Mouse (Mus musculus) limb, embryonic 12.5 days (tissue): ENCODE results near the gene Clybl. TPM values are rescaled to one million over a fixed set of nuclear protein-coding genes. Genes with fewer than 3 reads are reported as not detected.

Source experiments
- ATAC-seq: fragments of 200-750 bp; cut with Nextera tagmentation; 2 replicates; pipeline ENCODE4 v1.8.0; 2017; ENCODE audit warnings: low read depth, moderate TSS enrichment; ENCODE audit not compliant: insufficient number of reproducible peaks, insufficient read depth, low FRiP score, low TSS enrichment
- H3K27ac ChIP-seq: fragments of 300-500 bp; sonication (generic); 2 replicates; pipeline ENCODE4 v1.5.1; 2016; ENCODE audit warnings: mild to moderate bottlenecking, moderate library complexity
- H3K27me3 ChIP-seq: fragments of 300-500 bp; sonication (generic); 2 replicates; pipeline ENCODE4 v1.6.1; 2016; ENCODE audit warnings: mild to moderate bottlenecking, moderate library complexity
- H3K36me3 ChIP-seq: fragments of 300-500 bp; sonication (generic); 2 replicates; pipeline ENCODE4 v1.6.1; 2016; ENCODE audit warnings: mild to moderate bottlenecking, moderate library complexity
- H3K4me1 ChIP-seq: fragments of 300-500 bp; sonication (generic); replicated peaks from 2 replicates; pipeline ENCODE4 v1.6.1; 2016
- H3K4me2 ChIP-seq: fragments of 300-500 bp; sonication (generic); 2 replicates; pipeline ENCODE4 v1.6.1; 2016; ENCODE audit warnings: mild to moderate bottlenecking, moderate library complexity
- H3K4me3 ChIP-seq: fragments of 300-500 bp; sonication (generic); replicated peaks from 2 replicates; pipeline ENCODE4 v1.5.1; 2016; ENCODE audit warnings: mild to moderate bottlenecking
- H3K9ac ChIP-seq: fragments of 300-500 bp; sonication (generic); replicated peaks from 2 replicates; pipeline ENCODE4 v1.6.1; 2016; ENCODE audit warnings: mild to moderate bottlenecking, moderate library complexity
- H3K9me3 ChIP-seq: fragments of 300-500 bp; sonication (generic); 2 replicates; pipeline ENCODE4 v1.6.1; 2016; ENCODE audit warnings: mild to moderate bottlenecking, moderate library complexity
- WGBS: fragments of 180-500 bp; shearing (Covaris S2); methylation state at CpG from one replicate; pipeline ENCODE4 v1.1.7; 2016; 5-methylcytosine and 5-hydroxymethylcytosine counted together
- polyA plus RNA-seq: library from polyadenylated mRNA; unstranded; fragments of >200 nt; fragmentation: Nextera tagmentation; extraction: Ambion mirVana; gene quantifications from 2 replicates; pipeline ENCODE4 v1.2.1, GENCODE M21; 2016

The Clybl gene
- polyA plus RNA-seq, 1 experiment from 2014 or later = 16.8 TPM

GRCm38 (mm10) chr14:122313328-122313727, 131.8 kb downstream of the Clybl start:
- Histone ChIP-seq H3K27ac (no peak overlapping the region), H3K36me3 (no peaks in the 10 kb centered on the region), H3K4me3 (no peak overlapping the region), H3K27me3 (no peaks in the 10 kb centered on the region), H3K4me2 (no peak overlapping the region), H3K9ac (no peak overlapping the region), H3K9me3 (peaks cover 8% of the 10 kb centered on the region), H3K4me1 (no peaks in the 10 kb centered on the region)
- ATAC-seq = no peak
- 90% methylated on average over 4 of the region's 4 CpGs for WGBS

- Histone ChIP-seq H3K27ac (no peak overlapping the region), H3K4me1 (no peaks in the 10 kb centered on the region), H3K27me3 (no peaks in the 10 kb centered on the region; the same call in 1 of the 2 replicates), H3K9me3 (peaks cover 8% of the 10 kb centered on the region), H3K4me3 (no peak overlapping the region), H3K4me2 (no peak overlapping the region), H3K9ac (no peak overlapping the region), H3K36me3 (no peaks in the 10 kb centered on the region)
- ATAC-seq = no peak
- WGBS = 86% methylated on average over 12 of the region's 12 CpGs
Observed at GRCm38 (mm10) chr14:122315743-122316142, 134.2 kb downstream of the Clybl start.

GRCm38 (mm10) chr14:122322136-122322535, 140.6 kb downstream of the Clybl start:
- H3K4me2 ChIP-seq = no peak overlapping the region
- no peak for ATAC-seq
- H3K27ac ChIP-seq = no peak overlapping the region
- no peaks in the 10 kb centered on the region for H3K36me3 ChIP-seq
- H3K27me3 ChIP-seq = peaks cover 3% of the 10 kb centered on the region
- no peaks in the 10 kb centered on the region for H3K4me1 ChIP-seq
- WGBS = 17% methylated on average over 5 of the region's 5 CpGs
- no peak overlapping the region for H3K9ac ChIP-seq
- H3K4me3 ChIP-seq = no peak overlapping the region
- no peaks in the 10 kb centered on the region for H3K9me3 ChIP-seq

GRCm38 (mm10) chr14:122323838-122324458, 142.4 kb downstream of the Clybl start:
- H3K9ac ChIP-seq = no peak overlapping the region
- no peaks in the 10 kb centered on the region for H3K4me1 ChIP-seq
- no peak for ATAC-seq
- WGBS = 73% methylated on average over 9 of the region's 9 CpGs
- H3K36me3 ChIP-seq = no peaks in the 10 kb centered on the region
- H3K27me3 ChIP-seq = peaks cover 9% of the 10 kb centered on the region
- H3K4me2 ChIP-seq = no peak overlapping the region
- H3K9me3 ChIP-seq = no peaks in the 10 kb centered on the region
- no peak overlapping the region for H3K27ac ChIP-seq
- no peak overlapping the region for H3K4me3 ChIP-seq

GRCm38 (mm10) chr14:122330136-122330535, 148.6 kb downstream of the Clybl start:
- H3K4me1 ChIP-seq = peaks cover 4% of the 10 kb centered on the region; the same call in 1 of the 2 replicates
- no peak overlapping the region for H3K9ac ChIP-seq
- H3K27me3 ChIP-seq = peaks cover 15% of the 10 kb centered on the region
- WGBS = 74% methylated on average over 9 of the region's 9 CpGs
- H3K9me3 ChIP-seq = no peaks in the 10 kb centered on the region
- H3K36me3 ChIP-seq = no peaks in the 10 kb centered on the region
- no peak overlapping the region for H3K4me3 ChIP-seq
- no peak overlapping the region for H3K4me2 ChIP-seq
- no peak for ATAC-seq
- H3K27ac ChIP-seq = no peak overlapping the region

GRCm38 (mm10) chr14:122330716-122331115, 149.2 kb downstream of the Clybl start:
- no peak overlapping the region for H3K27ac ChIP-seq
- no peak overlapping the region for H3K9ac ChIP-seq
- peaks cover 4% of the 10 kb centered on the region; the same call in 1 of the 2 replicates for H3K4me1 ChIP-seq
- no peaks in the 10 kb centered on the region for H3K36me3 ChIP-seq
- peaks cover 15% of the 10 kb centered on the region for H3K27me3 ChIP-seq
- H3K4me3 ChIP-seq = no peak overlapping the region
- no peak for ATAC-seq
- H3K9me3 ChIP-seq = no peaks in the 10 kb centered on the region
- WGBS = 92% methylated on average over 2 of the region's 2 CpGs
- H3K4me2 ChIP-seq = no peak overlapping the region

- 48% methylated on average over 14 of the region's 14 CpGs for WGBS
- Histone ChIP-seq H3K4me3 (no peak overlapping the region), H3K9ac (no peak overlapping the region), H3K36me3 (no peaks in the 10 kb centered on the region), H3K27me3 (peaks cover 12% of the 10 kb centered on the region), H3K9me3 (no peaks in the 10 kb centered on the region), H3K4me2 (no peak overlapping the region), H3K4me1 (peaks cover 7% of the 10 kb centered on the region), H3K27ac (no peak overlapping the region)
- peak; percentile 61; the same call in 1 of the 2 replicates for ATAC-seq
Observed at GRCm38 (mm10) chr14:122331635-122332460, 150.3 kb downstream of the Clybl start.

- Histone ChIP-seq H3K4me3 (no peak overlapping the region), H3K9ac (no peak overlapping the region), H3K27ac (no peak overlapping the region), H3K4me2 (no peak overlapping the region), H3K9me3 (no peaks in the 10 kb centered on the region), H3K4me1 (peaks cover 11% of the 10 kb centered on the region), H3K27me3 (no peaks in the 10 kb centered on the region), H3K36me3 (no peaks in the 10 kb centered on the region)
- 26% methylated on average over 4 of the region's 4 CpGs for WGBS
- no peak for ATAC-seq
Observed at GRCm38 (mm10) chr14:122336957-122337356, 155.5 kb downstream of the Clybl start.

GRCm38 (mm10) chr14:122338784-122339183, 157.3 kb downstream of the Clybl start:
- ATAC-seq = no peak
- 83% methylated on average over 4 of the region's 4 CpGs for WGBS
- H3K4me3 ChIP-seq = no peak overlapping the region

GRCm38 (mm10) chr14:122340141-122340540, 158.6 kb downstream of the Clybl start:
- 88% methylated on average over 5 of the region's 5 CpGs for WGBS
- ATAC-seq = no peak
- Histone ChIP-seq H3K9ac (no peak overlapping the region), H3K9me3 (no peaks in the 10 kb centered on the region), H3K36me3 (no peaks in the 10 kb centered on the region), H3K4me3 (no peak overlapping the region), H3K27me3 (no peaks in the 10 kb centered on the region), H3K4me1 (peaks cover 7% of the 10 kb centered on the region), H3K27ac (no peak overlapping the region), H3K4me2 (no peak overlapping the region)

More at GRCm38 (mm10) chr14:122338784-122339183, 157.3 kb downstream of the Clybl start:
- no peaks in the 10 kb centered on the region for H3K9me3 ChIP-seq
- no peaks in the 10 kb centered on the region for H3K27me3 ChIP-seq
- H3K4me1 ChIP-seq = peaks cover 9% of the 10 kb centered on the region
- no peak overlapping the region for H3K27ac ChIP-seq
- H3K4me2 ChIP-seq = no peak overlapping the region
- H3K9ac ChIP-seq = no peak overlapping the region
- H3K36me3 ChIP-seq = no peaks in the 10 kb centered on the region

- Histone ChIP-seq H3K4me1 (peaks cover 5% of the 10 kb centered on the region), H3K9ac (no peak overlapping the region), H3K36me3 (no peaks in the 10 kb centered on the region), H3K4me2 (no peak overlapping the region), H3K9me3 (no peaks in the 10 kb centered on the region), H3K27me3 (no peaks in the 10 kb centered on the region), H3K27ac (no peak overlapping the region), H3K4me3 (no peak overlapping the region)
- no peak for ATAC-seq
- 47% methylated on average over 6 of the region's 6 CpGs for WGBS
Observed at GRCm38 (mm10) chr14:122341591-122342360, 160.3 kb downstream of the Clybl start.
